Comparison of ENCODE assay signal across 8 mouse cellular contexts in the genomic region with DNA sequence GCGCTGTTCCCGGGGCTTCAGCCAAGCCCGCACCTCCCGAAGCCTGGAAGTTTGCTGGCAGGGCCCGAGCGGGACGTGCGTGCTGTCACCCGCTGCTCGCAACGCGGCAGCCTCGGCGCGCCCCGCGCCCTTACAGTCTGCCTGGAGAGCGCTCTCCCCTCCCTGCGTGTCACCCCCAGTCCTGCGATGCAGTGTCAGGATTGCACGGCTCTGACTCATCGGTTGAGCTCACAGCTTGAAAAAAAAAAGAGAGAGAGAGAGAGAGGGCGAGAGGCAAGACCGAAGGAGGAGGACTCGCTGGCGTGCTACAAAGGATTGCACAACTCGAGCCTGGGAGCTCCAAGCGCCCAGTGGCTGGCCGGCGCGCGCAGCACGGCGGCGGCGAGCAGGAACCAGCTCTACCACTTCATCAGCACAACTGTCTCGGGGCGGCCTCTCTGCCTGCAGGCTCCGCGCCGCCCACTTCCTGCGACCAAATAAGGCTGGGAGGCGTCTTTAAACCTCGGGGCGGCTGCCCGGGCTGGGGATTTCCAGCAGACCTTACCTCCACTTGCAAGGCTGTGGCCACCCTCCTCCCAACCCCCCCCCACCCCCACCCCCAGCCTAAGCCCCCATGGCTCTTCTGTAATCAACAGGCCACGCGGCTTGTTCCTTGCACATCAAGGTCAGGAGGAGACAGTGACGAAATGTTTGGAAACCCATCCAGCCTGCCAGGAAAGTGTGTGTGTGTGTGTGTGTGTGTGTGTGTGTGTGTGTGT. TPM values are rescaled to one million over a fixed set of nuclear protein-coding genes. Genes with fewer than 3 reads are reported as not detected.
DNase-seq lines count a peak whose midpoint lies in the region; ATAC-seq and TF ChIP-seq lines count a peak whose summit lies in the region.

No protein-coding gene starts in this region.

- peaks cover 18% of the 10 kb centered on the region for H3K4me1 ChIP-seq in ES-Bruce4 (ENCODE audit: control insufficient read depth, insufficient read depth, low read length)
- H3K4me1 ChIP-seq in forebrain, embryonic 12.5 days = peaks cover 68% of the 10 kb centered on the region
- peaks cover 38% of the 10 kb centered on the region for H3K4me1 ChIP-seq in heart, postnatal 0 days (ENCODE audit: control insufficient read depth, insufficient read depth)
- peaks cover 68% of the 10 kb centered on the region for H3K4me1 ChIP-seq in liver, embryonic 16.5 days (ENCODE audit: control insufficient read depth, low read depth, low read length)
- peaks cover 61% of the 10 kb centered on the region for H3K4me1 ChIP-seq in neural tube, embryonic 12.5 days
- H3K4me1 ChIP-seq in stomach, postnatal 0 days (replicated peaks; ENCODE audit: control insufficient read depth, insufficient read depth) = peaks cover 20% of the 10 kb centered on the region

- no peaks in the 10 kb centered on the region for H3K9me3 ChIP-seq in ES-Bruce4 (replicated peaks; ENCODE audit: control insufficient read depth, insufficient read depth, low read length, poor library complexity, severe bottlenecking)
- no peaks in the 10 kb centered on the region for H3K9me3 ChIP-seq in forebrain, embryonic 12.5 days
- no peaks in the 10 kb centered on the region for H3K9me3 ChIP-seq in heart, postnatal 0 days (replicated peaks; ENCODE audit: control insufficient read depth, low read length)
- no peaks in the 10 kb centered on the region for H3K9me3 ChIP-seq in liver, embryonic 16.5 days (replicated peaks; ENCODE audit: control insufficient read depth, low read length)
- no peaks in the 10 kb centered on the region for H3K9me3 ChIP-seq in neural tube, embryonic 12.5 days
- no peaks in the 10 kb centered on the region for H3K9me3 ChIP-seq in stomach, postnatal 0 days (ENCODE audit: control insufficient read depth, low read length)

- H3K27me3 ChIP-seq in ES-Bruce4 (ENCODE audit: control insufficient read depth, insufficient read depth, low read length, poor library complexity, severe bottlenecking) = no peaks in the 10 kb centered on the region
- peaks cover 6% of the 10 kb centered on the region; the same call in 1 of the 2 replicates for H3K27me3 ChIP-seq in forebrain, embryonic 12.5 days
- H3K27me3 ChIP-seq in heart, postnatal 0 days (ENCODE audit: control insufficient read depth, insufficient read depth, low read length) = no peaks in the 10 kb centered on the region
- H3K27me3 ChIP-seq in liver, embryonic 16.5 days (ENCODE audit: control insufficient read depth, insufficient read depth, low read depth, low read length) = no peaks in the 10 kb centered on the region
- no peaks in the 10 kb centered on the region for H3K27me3 ChIP-seq in neural tube, embryonic 12.5 days (replicated peaks)
- H3K27me3 ChIP-seq in stomach, postnatal 0 days (ENCODE audit: control insufficient read depth, insufficient read depth, low read length) = no peaks in the 10 kb centered on the region

- ATAC-seq in cerebellum, adult (ENCODE audit: insufficient number of reproducible peaks, low FRiP score, low TSS enrichment) = peak; percentile 83
- peak; percentile 84 for ATAC-seq in forebrain, embryonic 12.5 days (ENCODE audit: low FRiP score)
- ATAC-seq in heart, postnatal 0 days (ENCODE audit: insufficient read depth, low read depth) = peak; percentile 88
- peak; percentile 85 for ATAC-seq in liver, embryonic 16.5 days (ENCODE audit: low read depth)
- ATAC-seq in neural tube, embryonic 12.5 days (ENCODE audit: low FRiP score, low read depth) = peak; percentile 61
- peak; percentile 94 for ATAC-seq in stomach, postnatal 0 days (ENCODE audit: low FRiP score, low TSS enrichment)

- H3K27ac ChIP-seq in ES-Bruce4 (ENCODE audit: insufficient read depth, low read length) = peak overlapping the region; percentile 52
- H3K27ac ChIP-seq in forebrain, embryonic 12.5 days = peak overlapping the region; percentile 96
- H3K27ac ChIP-seq in heart, postnatal 0 days (ENCODE audit: low read depth) = peak overlapping the region; percentile 99
- H3K27ac ChIP-seq in liver, embryonic 16.5 days (ENCODE audit: low read length) = peak overlapping the region; percentile 98
- peak overlapping the region; percentile 90 for H3K27ac ChIP-seq in neural tube, embryonic 12.5 days
- peak overlapping the region; percentile 100 for H3K27ac ChIP-seq in stomach, postnatal 0 days (replicated peaks)

- TF ChIP-seq CTCF in ES-Bruce4 (IDR thresholded peaks at IDR 0.05; ENCODE audit: low read depth, low read length) = no peak
- TF ChIP-seq CTCF in heart, postnatal 0 days (IDR thresholded peaks at IDR 0.05; ENCODE audit: low read depth) = no peak
- TF ChIP-seq CTCF in stomach, postnatal 0 days (IDR thresholded peaks at IDR 0.05; ENCODE audit: low read depth) = peak; percentile 20; the same call in 1 of the 2 replicates

- 1% methylated on average over 48 of the region's 49 CpGs for WGBS in forebrain, embryonic 12.5 days
- WGBS in heart, postnatal 0 days = under 1% methylated on average over 48 of the region's 49 CpGs
- WGBS in liver, embryonic 16.5 days (ENCODE audit: insufficient replicate concordance) = under 1% methylated on average over 47 of the region's 49 CpGs
- WGBS in neural tube, embryonic 12.5 days = under 1% methylated on average over 49 of the region's 49 CpGs
- WGBS in stomach, postnatal 0 days = under 1% methylated on average over 47 of the region's 49 CpGs

- no peaks in the 10 kb centered on the region for H3K36me3 ChIP-seq in ES-Bruce4 (ENCODE audit: control insufficient read depth, insufficient read depth, low read length, poor library complexity, severe bottlenecking)
- no peaks in the 10 kb centered on the region for H3K36me3 ChIP-seq in forebrain, embryonic 12.5 days (replicated peaks)
- H3K36me3 ChIP-seq in heart, postnatal 0 days (replicated peaks; ENCODE audit: control insufficient read depth, insufficient read depth, low read length) = no peaks in the 10 kb centered on the region
- no peaks in the 10 kb centered on the region for H3K36me3 ChIP-seq in liver, embryonic 16.5 days (ENCODE audit: control insufficient read depth, insufficient read depth)
- H3K36me3 ChIP-seq in neural tube, embryonic 12.5 days = no peaks in the 10 kb centered on the region
- H3K36me3 ChIP-seq in stomach, postnatal 0 days (ENCODE audit: control insufficient read depth, insufficient read depth, low read length) = no peaks in the 10 kb centered on the region

- TF ChIP-seq EP300 in ES-Bruce4 (IDR thresholded peaks at IDR 0.05; ENCODE audit: insufficient read depth, low read depth, low read length) = peak; percentile 27; the same call in 1 of the 2 replicates
- TF ChIP-seq EP300 in heart, postnatal 0 days (IDR thresholded peaks at IDR 0.05; ENCODE audit: low read depth) = 0 out of 2 replicates have a peak, but pooled peaks have one; percentile 13
- peak; percentile 87 for TF ChIP-seq EP300 in stomach, postnatal 0 days (optimal IDR thresholded peaks at IDR 0.05)

- peak; percentile 97 for DNase-seq in heart, postnatal 0 days (ENCODE audit: low spot score)
- peak; percentile 93 to 96 for DNase-seq in kidney, postnatal 4 days
- DNase-seq in stomach, postnatal 0 days (ENCODE audit: low spot score) = peak; percentile 98

- H3K4me3 ChIP-seq in ES-Bruce4 (ENCODE audit: low read depth, low read length) = peak overlapping the region; percentile 84
- peak overlapping the region; percentile 70 for H3K4me3 ChIP-seq in forebrain, embryonic 12.5 days (replicated peaks)
- H3K4me3 ChIP-seq in heart, postnatal 0 days (ENCODE audit: low read depth, low read length) = peak overlapping the region; percentile 81
- H3K4me3 ChIP-seq in liver, embryonic 16.5 days (ENCODE audit: low read depth, low read length) = peak overlapping the region; percentile 76
- H3K4me3 ChIP-seq in neural tube, embryonic 12.5 days = peak overlapping the region; percentile 79
- H3K4me3 ChIP-seq in stomach, postnatal 0 days (ENCODE audit: low read depth, low read length) = peak overlapping the region; percentile 87

- peak overlapping the region; percentile 94 for H3K9ac ChIP-seq in ES-Bruce4 (ENCODE audit: low read depth, poor library complexity, severe bottlenecking)
- H3K9ac ChIP-seq in forebrain, embryonic 12.5 days = peak overlapping the region; percentile 89
- peak overlapping the region; percentile 95 for H3K9ac ChIP-seq in heart, postnatal 0 days (replicated peaks; ENCODE audit: low read depth, low read length)
- H3K9ac ChIP-seq in liver, embryonic 16.5 days (ENCODE audit: low read depth, low read length) = peak overlapping the region; percentile 97
- peak overlapping the region; percentile 92 for H3K9ac ChIP-seq in neural tube, embryonic 12.5 days
- peak overlapping the region; percentile 96 for H3K9ac ChIP-seq in stomach, postnatal 0 days (ENCODE audit: low read length)

- H3K4me2 ChIP-seq in forebrain, embryonic 12.5 days = peak overlapping the region; percentile 93
- peak overlapping the region; percentile 100 for H3K4me2 ChIP-seq in heart, postnatal 0 days (ENCODE audit: low read depth, low read length)
- H3K4me2 ChIP-seq in liver, embryonic 16.5 days (ENCODE audit: low read depth, low read length) = peak overlapping the region; percentile 86
- H3K4me2 ChIP-seq in neural tube, embryonic 12.5 days (replicated peaks) = peak overlapping the region; percentile 98
- H3K4me2 ChIP-seq in stomach, postnatal 0 days (replicated peaks; ENCODE audit: low read depth) = peak overlapping the region; percentile 96

- TF ChIP-seq POLR2A in ES-Bruce4 (IDR thresholded peaks at IDR 0.05; ENCODE audit: insufficient read depth, low read length) = peak; percentile 84

RNA-seq across cellular contexts. Expression of gene Elmsan1, which starts 24.9 kb away (rescaled TPM):
- polyA plus RNA-seq in ES-Bruce4 (2011; ENCODE audit: insufficient read depth, insufficient read length, low read depth, missing spikeins) = 28.3 and 30.1 TPM in 2 replicates
- 6.8 and 7.8 TPM in 2 replicates for polyA plus RNA-seq in forebrain, embryonic 12.5 days (2016; fragmentation: Nextera tagmentation; extraction: Ambion mirVana)
- 13.5 and 14.5 TPM in 2 replicates for total RNA-seq in heart, postnatal 0 days (2014; rRNA removed; ENCODE audit: low replicate concordance)
- polyA plus RNA-seq in heart, postnatal 0 days (2015; fragmentation: Nextera tagmentation; extraction: Ambion mirVana) = 3.5 and 3.6 TPM in 2 replicates
- polyA plus RNA-seq in liver, embryonic 16.5 days (2015; fragmentation: Nextera tagmentation; extraction: Ambion mirVana) = 6.9 and 7.8 TPM in 2 replicates
- polyA plus RNA-seq in neural tube, embryonic 12.5 days (2016; fragmentation: Nextera tagmentation; extraction: Ambion mirVana) = 6.1 and 6.3 TPM in 2 replicates
- 4.0 and 4.1 TPM in 2 replicates for polyA plus RNA-seq in stomach, postnatal 0 days (2015; fragmentation: Nextera tagmentation; extraction: Ambion mirVana)

RNA-seq across cellular contexts. Expression of gene Pnma1, which starts 45.5 kb away (rescaled TPM):
- polyA plus RNA-seq in ES-Bruce4 (2011; ENCODE audit: insufficient read depth, insufficient read length, low read depth, missing spikeins) = 0.38 TPM in 1 of 2 replicates, not detected in the other
- polyA plus RNA-seq in forebrain, embryonic 12.5 days (2016; fragmentation: Nextera tagmentation; extraction: Ambion mirVana) = 2.8 and 3.4 TPM in 2 replicates
- total RNA-seq in heart, postnatal 0 days (2014; rRNA removed; ENCODE audit: low replicate concordance) = 1.5 TPM in 1 of 2 replicates, not detected in the other
- polyA plus RNA-seq in heart, postnatal 0 days (2015; fragmentation: Nextera tagmentation; extraction: Ambion mirVana) = 0.31 and 0.45 TPM in 2 replicates
- 0.12 and 0.14 TPM in 2 replicates for polyA plus RNA-seq in liver, embryonic 16.5 days (2015; fragmentation: Nextera tagmentation; extraction: Ambion mirVana)
- polyA plus RNA-seq in neural tube, embryonic 12.5 days (2016; fragmentation: Nextera tagmentation; extraction: Ambion mirVana) = 2.8 and 3.2 TPM in 2 replicates
- 0.48 and 0.49 TPM in 2 replicates for polyA plus RNA-seq in stomach, postnatal 0 days (2015; fragmentation: Nextera tagmentation; extraction: Ambion mirVana)

Comparison
In these comparisons a context has a peak if more than half of its experiments do, and no peak if none do; other contexts are left out.
1. Peak in every context shown above with its lines: DNase-seq, ATAC-seq, H3K4me3 ChIP-seq and H3K27ac ChIP-seq.